Mouse (Mus musculus) stomach, postnatal 0 days (tissue): Measurements from ENCODE around the gene Ino80.

Experiments
- CTCF ChIP-seq: IDR thresholded peaks from 2 replicates; pipeline ENCODE4 v1.5.1; 2016; ENCODE audit warnings: antibody characterized with exemption, low read depth, mild to moderate bottlenecking, moderate library complexity
- EP300 ChIP-seq: optimal IDR thresholded peaks from 2 replicates; pipeline ENCODE3; 2016; ENCODE audit warnings: antibody characterized with exemption

- TF ChIP-seq CTCF, result no peak
- no peak for TF ChIP-seq EP300
Observed at GRCm38 (mm10) chr2:119388266-119388665, 89.2 kb downstream of the Ino80 start.
